Mouse (Mus musculus) myocyte (in vitro differentiated cells): ENCODE measurements around the gene Hmgcl.

ENCODE experiments used
- CEBPB ChIP-seq: IDR thresholded peaks from 2 replicates; pipeline ENCODE4 v1.6.1; 2011; ENCODE audit warnings: mild to moderate bottlenecking, moderate library complexity; ENCODE audit not compliant: poor library complexity, insufficient read depth, severe bottlenecking
- E2F4 ChIP-seq: IDR thresholded peaks from one replicate; pipeline ENCODE4 v1.6.1; 2011; ENCODE audit warnings: mild to moderate bottlenecking, control low read depth, moderate library complexity; ENCODE audit not compliant: insufficient read depth
- MAX ChIP-seq: IDR thresholded peaks from one replicate; pipeline ENCODE4 v1.6.1; 2011; ENCODE audit warnings: low read depth, mild to moderate bottlenecking, control low read depth
- MYOG ChIP-seq, 3 experiments: IDR thresholded peaks; one replicate each; pipeline ENCODE4 v1.6.1; 2011; ENCODE audit warnings: control low read depth in 2 of 3, low read depth in 2 of 3, mild to moderate bottlenecking in 2 of 3; ENCODE audit not compliant: insufficient read length in 2 of 3, control insufficient read depth in 1 of 3, insufficient read depth in 1 of 3
- TCF3 ChIP-seq: IDR thresholded peaks from one replicate; pipeline ENCODE4 v1.6.1; 2011; ENCODE audit warnings: low read depth, control low read depth; ENCODE audit not compliant: insufficient read length

DNA sequence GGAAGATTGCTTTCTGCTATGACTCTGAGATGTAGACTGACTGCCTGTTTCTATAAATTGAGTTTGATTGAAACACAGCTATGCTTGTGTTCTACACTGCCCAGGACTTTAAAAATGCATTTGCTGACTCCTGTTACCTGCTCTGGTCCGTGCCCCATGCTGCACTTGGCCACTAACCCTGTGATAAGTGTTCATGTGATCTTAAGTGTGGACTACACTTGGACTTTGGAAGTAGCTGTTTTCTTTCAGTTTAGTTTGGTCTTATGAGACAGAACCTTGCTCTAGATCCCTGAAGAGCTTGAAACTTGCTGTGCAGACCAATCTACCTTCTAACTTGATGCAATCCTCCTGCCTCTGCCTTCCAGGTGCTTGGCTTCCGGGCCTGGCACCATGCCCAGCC lies 21.8 kb upstream of the Hmgcl start:
- TF ChIP-seq MAX: no peak
- TF ChIP-seq MYOG (IDR thresholded peaks at IDR 0.05; ENCODE audit: control insufficient read depth in 1 of 3, insufficient read depth in 1 of 3, insufficient read length in 2 of 3, low read depth in 2 of 3): no peak
- no peak for TF ChIP-seq E2F4
- no peak for TF ChIP-seq TCF3
- TF ChIP-seq CEBPB: no peak
